Mouse (Mus musculus) heart, postnatal 0 days (tissue): ENCODE measurements around the gene Thsd7a.

Experiments
- CTCF ChIP-seq: IDR thresholded peaks from 2 replicates; pipeline ENCODE4 v1.5.1; 2016; ENCODE audit warnings: antibody characterized with exemption, control low read depth, low read depth
- EP300 ChIP-seq: IDR thresholded peaks from 2 replicates; pipeline ENCODE4 v1.6.1; 2016; ENCODE audit warnings: antibody characterized with exemption, low read depth

- TF ChIP-seq EP300 (no peak), CTCF (no peak)
Measured at GRCm38 (mm10) chr6:12572202-12572601, 177.0 kb downstream of the Thsd7a start.
